Mouse (Mus musculus): ENCODE measurements at regions not wholly inside any gene's neighbourhood (a gene's known extent, or its start where the extent isn't known, plus 50 kb on each side); places are given as distances from the start of the nearest gene placed in this dataset.

- no peak for TF ChIP-seq POLR2A (IDR thresholded peaks at IDR 0.05; ENCODE audit: insufficient read depth, low read length)
- no peak for TF ChIP-seq CTCF (IDR thresholded peaks at IDR 0.05; ENCODE audit: low read depth, low read length)
Measured at GRCm38 (mm10) chr13:26382631-26383030, 387.3 kb downstream of the Hdgfl1 start.

All from ES-Bruce4 (cell line).